Mouse (Mus musculus): ENCODE data around the gene Tppp2.

GRCm38 (mm10) chr14:51960316-51960715 is 42.1 kb downstream of the Tppp2 start:
- TF ChIP-seq CTCF (IDR thresholded peaks at IDR 0.05; ENCODE audit: low read depth): no peak
- TF ChIP-seq EP300 (IDR thresholded peaks at IDR 0.05; ENCODE audit: low read depth): no peak

Data from liver, postnatal 0 days (tissue).